Mouse (Mus musculus): Measurements from ENCODE around the gene Izumo1r. TPM values are rescaled to one million over a fixed set of nuclear protein-coding genes. Genes with fewer than 3 reads are reported as not detected.
"Not testable (repeated sequence)": the region's sequence is repeated elsewhere in the genome, so short reads cannot be mapped to it uniquely, and the experiment has no call there.

Izumo1r gene
- total RNA-seq, 2 experiments from 2014 or later = not detected

DNA sequence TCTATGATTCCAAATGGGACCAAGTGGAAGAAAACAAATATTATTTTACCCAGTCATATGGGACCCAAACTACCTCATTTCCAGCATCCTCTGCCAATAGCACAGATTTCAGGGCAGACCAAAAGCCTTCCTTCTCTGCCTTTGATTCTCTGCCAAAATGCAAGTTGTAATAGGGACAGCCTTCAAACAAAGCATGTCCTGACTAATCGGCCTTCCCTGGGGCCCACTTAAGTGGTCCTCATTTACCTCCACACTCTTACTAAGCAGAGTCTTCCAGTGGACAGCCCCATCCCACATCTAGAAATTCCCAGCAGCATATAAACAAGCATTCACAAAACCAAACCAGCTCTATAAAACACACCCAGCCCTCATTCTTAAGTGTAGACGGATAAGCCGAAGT, 6.6 kb downstream of the Izumo1r start:
- no peak for DNase-seq
- no peak for TF ChIP-seq CTCF (IDR thresholded peaks at IDR 0.05)
- H3K4me3 ChIP-seq = no peak overlapping the region
- intact Hi-C loops (cut with DNase I) = no loop called here
- no peak overlapping the region for H3K27ac ChIP-seq

DNA sequence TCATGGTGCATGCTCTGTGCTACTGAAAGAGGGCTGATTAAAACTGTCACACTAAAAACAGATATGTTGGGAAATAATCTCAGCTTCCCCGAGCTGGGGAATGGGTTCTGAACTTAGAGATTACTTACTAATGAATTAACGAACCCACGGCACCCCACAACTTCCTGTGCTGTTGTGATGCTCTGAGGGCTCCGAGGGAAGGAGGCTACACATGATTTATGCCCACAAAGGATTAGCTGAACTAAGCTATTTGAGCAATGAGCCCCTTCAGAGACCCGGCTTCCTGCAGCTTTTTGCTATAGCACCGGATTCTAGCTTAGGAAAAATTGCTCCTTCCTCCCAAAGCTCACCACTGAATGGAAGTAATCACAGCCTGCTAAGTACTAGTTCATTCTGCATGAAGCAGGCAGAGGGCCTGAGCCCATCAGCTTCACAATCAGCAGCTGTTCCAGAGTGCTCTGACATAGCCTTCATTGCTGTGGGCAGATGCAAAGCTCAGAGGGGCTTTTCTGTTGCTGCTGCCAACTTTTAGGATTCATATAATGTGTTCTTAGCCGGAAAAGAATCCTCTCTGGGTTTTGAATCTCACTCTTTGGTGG, 8.4 kb downstream of the Izumo1r start:
- H3K4me3 ChIP-seq = no peak overlapping the region
- H3K27ac ChIP-seq = no peak overlapping the region
- DNase-seq = no peak
- intact Hi-C loops (cut with DNase I) = no loop called here
- TF ChIP-seq CTCF (IDR thresholded peaks at IDR 0.05) = no peak

DNA sequence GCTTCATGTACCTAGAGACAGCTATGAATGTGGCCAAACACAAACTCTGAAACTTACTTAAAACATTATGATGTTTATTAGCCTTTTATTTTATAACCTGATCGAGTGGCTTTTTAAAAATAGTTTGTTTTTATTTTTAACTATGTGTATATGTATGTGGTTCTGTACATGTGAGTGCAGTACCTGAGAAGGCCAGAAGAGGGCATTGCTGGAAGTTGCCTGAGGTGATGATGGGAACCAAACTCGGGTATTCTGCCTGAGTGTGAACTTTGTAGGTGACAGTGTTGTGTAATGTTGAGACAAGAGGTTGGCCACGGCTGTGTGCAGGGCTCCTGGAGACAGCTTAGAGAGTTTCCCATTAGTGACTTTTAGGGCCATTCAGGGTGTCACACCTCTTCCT, 9.1 kb downstream of the Izumo1r start:
- no peak overlapping the region for H3K27ac ChIP-seq
- TF ChIP-seq CTCF (IDR thresholded peaks at IDR 0.05) = peak; percentile 36; the same call in 1 of the 2 replicates

DNA sequence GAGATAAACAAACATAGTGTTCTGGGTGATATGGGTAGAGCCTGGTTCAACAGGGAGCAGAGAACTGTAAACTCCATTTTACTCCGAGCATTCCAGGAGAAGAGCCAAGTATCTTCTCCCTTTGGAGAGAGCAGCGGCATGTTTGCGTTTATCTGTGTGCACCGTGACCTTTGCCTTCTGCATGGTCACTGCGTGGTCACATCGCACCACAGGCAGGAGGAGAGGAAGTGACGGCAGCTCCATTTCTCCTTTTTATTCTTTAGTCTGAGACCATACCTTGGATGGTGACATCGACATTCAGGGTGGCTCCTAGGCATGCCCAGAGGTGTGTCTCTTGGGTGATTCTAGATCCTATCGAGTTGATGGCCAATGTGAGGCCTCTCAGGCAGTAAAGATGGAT, 10.4 kb downstream of the Izumo1r start:
- Histone ChIP-seq H3K4me3 (no peak overlapping the region), H3K27ac (no peak overlapping the region)
- DNase-seq = no peak
- no peak for TF ChIP-seq CTCF (IDR thresholded peaks at IDR 0.05)
- intact Hi-C loops (cut with DNase I) = no loop called here

More for the DNA sequence above, 9.1 kb downstream of the Izumo1r start:
- intact Hi-C loops (cut with DNase I) = no loop called here
- no peak overlapping the region for H3K4me3 ChIP-seq
- no peak for DNase-seq

DNA sequence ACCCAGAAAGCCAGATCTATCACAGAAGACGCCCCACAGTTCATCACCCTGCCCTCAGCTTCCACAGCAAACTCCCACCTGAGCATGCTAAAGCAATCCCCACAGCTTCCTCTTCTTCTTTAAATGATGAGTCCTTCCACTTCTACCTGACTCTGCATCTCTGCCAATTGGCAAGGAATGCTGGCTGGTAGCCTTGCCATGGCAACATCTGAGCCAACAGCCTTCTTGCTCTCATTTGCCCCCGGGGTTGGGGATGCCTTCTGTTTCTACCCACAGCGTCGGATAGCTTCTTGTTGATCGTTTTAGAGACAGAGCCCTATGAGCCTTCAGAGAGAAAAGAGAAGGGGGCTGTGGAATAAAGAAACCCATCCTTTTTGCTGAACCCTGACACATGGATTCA, 11.9 kb downstream of the Izumo1r start:
- intact Hi-C loops (cut with DNase I) = no loop called here
- Histone ChIP-seq H3K4me3 (no peak overlapping the region), H3K27ac (no peak overlapping the region)
- no peak for DNase-seq
- TF ChIP-seq CTCF (IDR thresholded peaks at IDR 0.05) = no peak

DNA sequence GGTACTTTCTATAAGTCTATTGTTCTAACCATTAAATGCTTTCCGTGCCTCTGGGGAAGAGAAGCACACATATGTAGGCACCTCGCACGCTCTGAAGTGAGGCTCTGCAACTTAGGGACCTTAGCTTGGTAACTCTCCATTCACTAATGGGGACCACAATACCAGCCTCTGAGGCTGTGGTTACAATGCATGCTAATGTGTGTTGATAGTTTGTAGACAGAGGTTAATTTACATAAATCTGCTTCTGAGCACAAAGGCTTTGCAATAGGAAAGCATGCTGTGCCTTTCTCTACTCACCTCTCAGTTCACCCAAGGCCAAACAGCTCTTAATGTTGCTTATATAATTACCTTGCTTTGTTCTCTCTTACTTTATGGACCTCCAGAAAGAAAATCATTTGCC, 13.1 kb downstream of the Izumo1r start:
- Histone ChIP-seq H3K27ac (no peak overlapping the region), H3K4me3 (no peak overlapping the region)
- DNase-seq = no peak
- no peak for TF ChIP-seq CTCF (IDR thresholded peaks at IDR 0.05)
- intact Hi-C loops (cut with DNase I) = no loop called here

DNA sequence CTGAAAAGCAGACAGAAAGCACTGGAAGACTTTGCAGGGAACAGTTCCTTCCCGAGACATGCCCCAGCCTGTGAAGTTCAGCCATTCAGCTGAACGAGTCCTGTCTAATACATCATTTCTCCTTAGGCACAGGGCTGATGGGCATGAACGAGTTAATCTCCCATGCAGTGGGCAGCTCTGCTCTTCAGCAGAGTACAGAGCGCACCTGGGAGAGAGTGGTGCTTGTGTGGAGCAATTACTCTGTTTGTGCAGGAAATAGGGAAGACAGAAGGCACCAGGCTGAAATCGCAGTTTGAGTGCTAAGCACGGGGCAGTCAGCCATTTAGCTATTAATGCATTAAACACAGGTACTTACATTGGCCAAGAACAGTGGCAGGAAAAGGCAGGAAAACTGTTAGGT, 15.1 kb downstream of the Izumo1r start:
- no peak overlapping the region for H3K27ac ChIP-seq
- intact Hi-C loops (cut with DNase I) = no loop called here
- H3K4me3 ChIP-seq = no peak overlapping the region
- no peak for TF ChIP-seq CTCF (IDR thresholded peaks at IDR 0.05)
- DNase-seq = no peak

DNA sequence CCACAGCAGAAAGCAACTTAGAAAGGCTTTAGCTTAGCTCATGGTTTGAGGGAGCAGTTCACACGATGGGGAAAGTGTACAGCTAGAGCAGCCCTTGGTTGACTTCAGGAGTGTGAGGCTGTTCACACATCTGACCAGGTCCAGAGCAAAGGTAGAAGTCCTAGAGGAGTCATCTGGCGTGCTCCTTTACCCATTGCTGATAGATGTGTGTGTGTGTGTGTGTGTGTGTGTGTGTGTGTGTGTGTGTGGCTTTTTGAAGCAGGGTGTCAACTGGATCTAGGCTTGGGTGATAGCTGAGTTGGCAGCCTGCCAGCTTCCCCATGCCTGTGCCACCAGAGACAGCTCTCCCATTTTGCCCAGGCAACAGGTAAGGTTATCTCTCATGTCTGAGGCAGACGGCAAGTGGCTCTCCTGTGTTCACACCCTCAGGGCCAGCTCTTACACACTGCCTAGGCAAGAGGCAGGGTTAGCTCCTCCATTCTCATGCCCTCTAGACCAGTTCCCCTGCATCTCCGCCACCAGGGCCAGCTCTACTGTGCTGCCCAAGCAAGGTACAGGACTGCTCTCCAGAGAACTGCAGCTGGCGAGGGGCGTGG, 15.9 kb downstream of the Izumo1r start:
- Histone ChIP-seq H3K4me3 (no peak overlapping the region), H3K27ac (no peak overlapping the region)
- intact Hi-C loops (cut with DNase I) = no loop called here
- TF ChIP-seq CTCF (IDR thresholded peaks at IDR 0.05) = no peak
- DNase-seq = no peak

DNA sequence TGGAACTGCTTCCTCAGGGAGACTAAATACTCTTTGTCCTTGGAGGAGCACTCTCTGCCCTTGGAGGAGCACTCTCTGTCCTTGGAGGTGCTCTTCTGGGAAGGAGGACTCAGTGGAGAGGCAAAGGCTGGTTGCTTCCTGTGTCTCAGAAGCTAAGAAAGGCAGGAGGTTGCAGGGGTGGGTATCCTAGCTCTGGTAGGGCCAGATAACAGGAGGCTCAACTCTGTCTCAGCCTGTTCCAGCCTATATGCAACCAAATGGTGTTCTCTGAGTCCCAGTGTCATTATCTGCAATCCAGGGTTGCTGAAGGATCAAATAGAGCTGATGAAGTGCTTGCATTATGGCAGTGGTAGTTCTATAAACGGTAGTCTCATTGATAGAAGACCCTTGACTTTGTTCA, 17.8 kb downstream of the Izumo1r start:
- intact Hi-C loops (cut with DNase I) = no loop called here
- no peak for DNase-seq
- Histone ChIP-seq H3K4me3 (no peak overlapping the region), H3K27ac (no peak overlapping the region)
- no peak for TF ChIP-seq CTCF (IDR thresholded peaks at IDR 0.05)

DNA sequence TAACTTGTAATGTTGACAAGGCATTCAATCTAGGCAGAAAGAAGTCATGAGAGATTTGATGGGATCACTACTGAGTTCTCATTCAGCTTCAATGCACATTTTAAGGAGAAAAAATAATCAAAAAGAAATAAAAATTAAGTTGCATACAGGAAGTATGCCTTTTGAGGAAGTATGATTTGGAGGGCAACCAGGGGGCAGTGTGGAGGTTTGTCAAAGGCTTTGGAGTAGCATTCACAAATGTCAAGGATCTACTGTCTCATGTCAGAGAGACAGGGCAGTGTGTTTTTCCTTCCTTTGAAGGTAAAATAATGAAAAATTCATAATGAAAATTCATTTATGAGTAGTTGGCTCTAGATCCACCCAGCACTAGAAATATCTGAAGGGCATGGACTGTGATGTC, 18.6 kb downstream of the Izumo1r start:
- intact Hi-C loops (cut with DNase I) = no loop called here
- H3K27ac ChIP-seq = no peak overlapping the region
- no peak for DNase-seq
- no peak overlapping the region for H3K4me3 ChIP-seq
- no peak for TF ChIP-seq CTCF (IDR thresholded peaks at IDR 0.05)

DNA sequence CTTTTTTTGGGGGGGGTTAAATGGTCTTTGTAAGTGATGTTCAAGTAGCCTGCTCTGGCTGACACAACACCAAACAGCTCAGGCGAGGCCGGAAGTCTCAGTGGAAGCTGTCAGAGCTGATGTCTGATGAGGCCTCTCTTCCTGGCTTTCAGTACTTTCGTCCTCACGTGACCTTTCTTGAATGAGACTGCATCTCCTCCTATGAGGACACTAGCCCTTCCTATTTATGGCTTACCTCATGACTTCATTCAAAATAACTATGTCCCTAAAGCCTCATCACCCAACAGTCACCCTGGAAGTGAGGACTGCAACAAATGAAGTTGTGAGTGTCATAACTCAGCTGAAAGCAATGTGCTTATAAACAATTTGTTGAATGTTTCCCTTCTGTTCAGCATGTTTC, 19.1 kb downstream of the Izumo1r start:
- no peak for DNase-seq
- H3K4me3 ChIP-seq = no peak overlapping the region
- TF ChIP-seq CTCF (IDR thresholded peaks at IDR 0.05) = no peak
- no peak overlapping the region for H3K27ac ChIP-seq
- intact Hi-C loops (cut with DNase I) = no loop called here

DNA sequence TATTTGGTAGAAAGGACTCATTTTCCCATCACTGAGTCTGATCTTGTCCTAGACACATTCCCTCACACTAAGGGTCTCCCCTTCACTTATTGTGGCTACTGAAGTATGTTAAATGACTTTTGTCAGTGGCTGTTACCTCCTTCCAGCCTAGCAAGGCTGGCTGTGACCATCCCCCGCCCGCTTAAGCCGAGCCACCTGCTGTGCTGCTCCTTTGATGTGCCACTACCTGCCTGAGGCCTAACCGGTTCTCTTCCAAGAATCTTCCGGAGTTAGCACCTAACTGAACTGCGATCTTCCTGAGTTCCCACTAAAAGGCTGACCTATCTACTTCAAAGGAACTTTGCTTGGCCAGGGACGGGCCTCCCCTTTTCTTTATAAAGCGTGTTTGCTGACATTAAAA, 27.2 kb downstream of the Izumo1r start:
- DNase-seq; H3K27ac ChIP-seq; H3K4me3 ChIP-seq; intact Hi-C loops (cut with DNase I): not testable (repeated sequence)

DNA sequence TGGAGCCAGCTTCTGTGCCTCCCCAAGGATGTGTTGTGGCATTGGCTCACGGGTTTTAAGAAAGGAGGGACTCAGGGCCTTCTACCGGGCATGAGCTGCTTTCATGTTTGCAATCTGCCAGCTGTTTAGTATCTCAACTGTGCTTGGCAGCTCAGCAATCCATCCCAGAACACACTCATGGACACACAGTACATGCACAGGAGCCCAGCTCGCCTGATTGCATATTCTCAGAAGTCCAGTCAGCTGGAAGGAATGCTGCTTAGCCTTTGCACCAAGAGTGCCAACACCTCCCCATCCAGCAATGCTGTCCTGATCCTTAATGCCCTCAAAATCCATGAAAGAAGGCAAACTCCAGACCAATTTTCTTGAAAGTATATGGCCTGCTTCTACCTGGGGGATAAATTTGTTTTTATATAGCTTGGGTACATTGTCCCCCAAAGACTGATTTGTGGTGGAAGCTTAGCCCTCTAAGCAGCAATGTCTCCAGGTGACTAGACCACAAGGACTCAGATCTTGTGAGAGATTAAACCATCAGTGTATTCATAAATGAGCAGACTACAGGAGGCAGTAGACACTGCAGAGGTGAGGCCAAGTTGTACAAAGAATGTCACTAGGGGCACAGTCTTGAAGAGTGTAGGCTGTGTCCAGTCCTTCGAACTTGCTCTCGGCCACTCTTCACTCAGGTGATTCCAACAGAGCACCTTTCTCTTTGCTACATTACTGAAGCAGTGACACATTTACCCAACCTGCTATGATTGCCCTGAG, 27.8 kb downstream of the Izumo1r start:
- intact Hi-C loops (cut with DNase I) = no loop called here
- Histone ChIP-seq H3K4me3 (no peak overlapping the region), H3K27ac (no peak overlapping the region)
- DNase-seq = no peak
- TF ChIP-seq CTCF (IDR thresholded peaks at IDR 0.05) = no peak
